Mouse (Mus musculus): ENCODE results near the gene Fgf11. TPM values are rescaled to one million over a fixed set of nuclear protein-coding genes. Genes with fewer than 3 reads are reported as not detected.

Gene Fgf11
- polyA plus RNA-seq, 1 experiment from 2014 or later: 2.2 TPM

GRCm38 (mm10) chr11:69836703-69837576, 35.3 kb upstream of the Fgf11 start:
- Histone ChIP-seq H3K4me2 (replicated peaks) (peak overlapping the region; percentile 97), H3K27me3 (no peaks in the 10 kb centered on the region), H3K9ac (peak overlapping the region; percentile 87), H3K9me3 (no peaks in the 10 kb centered on the region), H3K27ac (peak overlapping the region; percentile 92), H3K4me1 (peaks cover 37% of the 10 kb centered on the region), H3K4me3 (peak overlapping the region; percentile 79), H3K36me3 (peaks cover 20% of the 10 kb centered on the region)
- under 1% methylated on average over 48 of the region's 52 CpGs for whole genome bisulfite sequencing
- no peak; the same call in 1 of the 2 replicates for ATAC-seq (ENCODE audit: insufficient number of reproducible peaks, insufficient read depth, low FRiP score, low TSS enrichment)

GRCm38 (mm10) chr11:69835966-69836335, 34.3 kb upstream of the Fgf11 start:
- Histone ChIP-seq H3K27ac (peak overlapping the region; percentile 92), H3K4me1 (peaks cover 37% of the 10 kb centered on the region), H3K4me2 (replicated peaks) (peak overlapping the region; percentile 97), H3K36me3 (peaks cover 25% of the 10 kb centered on the region), H3K9me3 (no peaks in the 10 kb centered on the region), H3K4me3 (peak overlapping the region; percentile 79), H3K9ac (peak overlapping the region; percentile 87; the same call in 1 of the 2 replicates), H3K27me3 (no peaks in the 10 kb centered on the region)
- 3% methylated on average over 4 of the region's 4 CpGs for WGBS
- ATAC-seq (ENCODE audit: insufficient number of reproducible peaks, insufficient read depth, low FRiP score, low TSS enrichment): no peak

- 5% methylated on average over 9 of the region's 9 CpGs for WGBS
- peaks cover 26% of the 10 kb centered on the region for H3K36me3 ChIP-seq
- ATAC-seq (ENCODE audit: insufficient number of reproducible peaks, insufficient read depth, low FRiP score, low TSS enrichment): no peak
- peaks cover 37% of the 10 kb centered on the region for H3K4me1 ChIP-seq
- no peaks in the 10 kb centered on the region for H3K9me3 ChIP-seq
- H3K27ac ChIP-seq: no peak overlapping the region; the same call in 1 of the 2 replicates
- H3K4me2 ChIP-seq (replicated peaks): peak overlapping the region; percentile 97
- no peaks in the 10 kb centered on the region for H3K27me3 ChIP-seq
- H3K9ac ChIP-seq: peak overlapping the region; percentile 87; the same call in 1 of the 2 replicates
- peak overlapping the region; percentile 79 for H3K4me3 ChIP-seq
Measured at GRCm38 (mm10) chr11:69835326-69835965, 33.8 kb upstream of the Fgf11 start.

- Histone ChIP-seq H3K27me3 (no peaks in the 10 kb centered on the region), H3K9ac (peak overlapping the region; percentile 77), H3K9me3 (no peaks in the 10 kb centered on the region), H3K27ac (peak overlapping the region; percentile 72), H3K4me3 (peak overlapping the region; percentile 79), H3K4me1 (peaks cover 34% of the 10 kb centered on the region), H3K36me3 (peaks cover 33% of the 10 kb centered on the region), H3K4me2 (replicated peaks) (peak overlapping the region; percentile 97)
- 11% methylated on average over 44 of the region's 48 CpGs for WGBS
- no peak for ATAC-seq (ENCODE audit: insufficient number of reproducible peaks, insufficient read depth, low FRiP score, low TSS enrichment)
Measured at GRCm38 (mm10) chr11:69834001-69834549, 32.4 kb upstream of the Fgf11 start.

GRCm38 (mm10) chr11:69833554-69833953, 31.9 kb upstream of the Fgf11 start:
- Histone ChIP-seq H3K9ac (peak overlapping the region; percentile 77; the same call in 1 of the 2 replicates), H3K27me3 (no peaks in the 10 kb centered on the region), H3K4me3 (peak overlapping the region; percentile 79), H3K36me3 (peaks cover 38% of the 10 kb centered on the region), H3K9me3 (no peaks in the 10 kb centered on the region), H3K27ac (no peak overlapping the region), H3K4me1 (peaks cover 35% of the 10 kb centered on the region), H3K4me2 (replicated peaks) (peak overlapping the region; percentile 97)
- ATAC-seq (ENCODE audit: insufficient number of reproducible peaks, insufficient read depth, low FRiP score, low TSS enrichment): no peak
- 60% methylated on average over 8 of the region's 8 CpGs for WGBS

- Histone ChIP-seq H3K36me3 (peaks cover 83% of the 10 kb centered on the region), H3K9ac (no peak overlapping the region), H3K4me1 (peaks cover 10% of the 10 kb centered on the region), H3K4me3 (no peak overlapping the region), H3K27ac (no peak overlapping the region), H3K4me2 (replicated peaks) (no peak overlapping the region), H3K27me3 (no peaks in the 10 kb centered on the region), H3K9me3 (no peaks in the 10 kb centered on the region)
- 67% methylated on average over 5 of the region's 5 CpGs for WGBS
- ATAC-seq (ENCODE audit: insufficient number of reproducible peaks, insufficient read depth, low FRiP score, low TSS enrichment): no peak
Measured at GRCm38 (mm10) chr11:69828832-69829231, 27.2 kb upstream of the Fgf11 start.

- Histone ChIP-seq H3K4me3 (no peak overlapping the region), H3K9me3 (no peaks in the 10 kb centered on the region), H3K36me3 (peaks cover 45% of the 10 kb centered on the region), H3K27me3 (no peaks in the 10 kb centered on the region), H3K27ac (no peak overlapping the region), H3K4me2 (replicated peaks) (no peak overlapping the region), H3K9ac (no peak overlapping the region), H3K4me1 (no peaks in the 10 kb centered on the region)
- no peak for ATAC-seq (ENCODE audit: insufficient number of reproducible peaks, insufficient read depth, low FRiP score, low TSS enrichment)
- 69% methylated on average over 2 of the region's 2 CpGs for WGBS
Measured at GRCm38 (mm10) chr11:69823456-69823855, 21.8 kb upstream of the Fgf11 start.

GRCm38 (mm10) chr11:69822080-69822479, 20.4 kb upstream of the Fgf11 start, which contains the start of gene Spem1:
Spem1 (minus strand) TSS chr11:69822180.
- Histone ChIP-seq H3K36me3 (peaks cover 31% of the 10 kb centered on the region), H3K4me1 (no peaks in the 10 kb centered on the region), H3K27ac (no peak within 1 kb of the TSS), H3K27me3 (no peaks in the 10 kb centered on the region), H3K4me2 (replicated peaks) (no peak within 1 kb of the TSS), H3K4me3 (no peak within 1 kb of the TSS), H3K9me3 (peaks cover 7% of the 10 kb centered on the region; the same call in 1 of the 2 replicates), H3K9ac (no peak within 1 kb of the TSS)
- no peak for ATAC-seq (ENCODE audit: insufficient number of reproducible peaks, insufficient read depth, low FRiP score, low TSS enrichment)
- WGBS: 87% methylated on average over 3 of the region's 3 CpGs

GRCm38 (mm10) chr11:69818871-69819270, 17.2 kb upstream of the Fgf11 start:
- H3K27me3 ChIP-seq: no peaks in the 10 kb centered on the region
- H3K4me1 ChIP-seq: no peaks in the 10 kb centered on the region
- WGBS: 88% methylated on average over 8 of the region's 8 CpGs
- no peak overlapping the region for H3K4me3 ChIP-seq
- H3K36me3 ChIP-seq: no peaks in the 10 kb centered on the region
- H3K4me2 ChIP-seq (replicated peaks): no peak overlapping the region
- no peak overlapping the region for H3K27ac ChIP-seq
- no peak for ATAC-seq (ENCODE audit: insufficient number of reproducible peaks, insufficient read depth, low FRiP score, low TSS enrichment)
- H3K9ac ChIP-seq: no peak overlapping the region
- H3K9me3 ChIP-seq: peaks cover 11% of the 10 kb centered on the region

- no peak within 1 kb of the TSS for H3K27ac ChIP-seq
- 80% methylated on average over 2 of the region's 2 CpGs for WGBS
- H3K9me3 ChIP-seq: peaks cover 11% of the 10 kb centered on the region
- H3K27me3 ChIP-seq: no peaks in the 10 kb centered on the region
- H3K4me1 ChIP-seq: no peaks in the 10 kb centered on the region
- no peaks in the 10 kb centered on the region for H3K36me3 ChIP-seq
- H3K9ac ChIP-seq: no peak within 1 kb of the TSS
- ATAC-seq (ENCODE audit: insufficient number of reproducible peaks, insufficient read depth, low FRiP score, low TSS enrichment): no peak
- H3K4me3 ChIP-seq: no peak within 1 kb of the TSS
- H3K4me2 ChIP-seq (replicated peaks): no peak within 1 kb of the TSS
Measured at GRCm38 (mm10) chr11:69818365-69818764, 16.7 kb upstream of the Fgf11 start, which contains the start of gene Spem2. Spem2 (minus strand) TSS chr11:69818465.

- Histone ChIP-seq H3K27me3 (no peaks in the 10 kb centered on the region), H3K36me3 (no peaks in the 10 kb centered on the region), H3K4me2 (replicated peaks) (no peak overlapping the region), H3K4me3 (no peak overlapping the region), H3K9me3 (peaks cover 11% of the 10 kb centered on the region), H3K4me1 (no peaks in the 10 kb centered on the region), H3K9ac (no peak overlapping the region), H3K27ac (no peak overlapping the region)
- WGBS: 91% methylated on average over 12 of the region's 12 CpGs
- ATAC-seq (ENCODE audit: insufficient number of reproducible peaks, insufficient read depth, low FRiP score, low TSS enrichment): no peak
Measured at GRCm38 (mm10) chr11:69816520-69816919, 14.9 kb upstream of the Fgf11 start.
